Mouse (Mus musculus): Measurements from ENCODE around the gene Hhatl.
A peak's percentile ranks its signal among the peaks of the same experiment; 100 is the strongest.

The Hhatl gene

DNA sequence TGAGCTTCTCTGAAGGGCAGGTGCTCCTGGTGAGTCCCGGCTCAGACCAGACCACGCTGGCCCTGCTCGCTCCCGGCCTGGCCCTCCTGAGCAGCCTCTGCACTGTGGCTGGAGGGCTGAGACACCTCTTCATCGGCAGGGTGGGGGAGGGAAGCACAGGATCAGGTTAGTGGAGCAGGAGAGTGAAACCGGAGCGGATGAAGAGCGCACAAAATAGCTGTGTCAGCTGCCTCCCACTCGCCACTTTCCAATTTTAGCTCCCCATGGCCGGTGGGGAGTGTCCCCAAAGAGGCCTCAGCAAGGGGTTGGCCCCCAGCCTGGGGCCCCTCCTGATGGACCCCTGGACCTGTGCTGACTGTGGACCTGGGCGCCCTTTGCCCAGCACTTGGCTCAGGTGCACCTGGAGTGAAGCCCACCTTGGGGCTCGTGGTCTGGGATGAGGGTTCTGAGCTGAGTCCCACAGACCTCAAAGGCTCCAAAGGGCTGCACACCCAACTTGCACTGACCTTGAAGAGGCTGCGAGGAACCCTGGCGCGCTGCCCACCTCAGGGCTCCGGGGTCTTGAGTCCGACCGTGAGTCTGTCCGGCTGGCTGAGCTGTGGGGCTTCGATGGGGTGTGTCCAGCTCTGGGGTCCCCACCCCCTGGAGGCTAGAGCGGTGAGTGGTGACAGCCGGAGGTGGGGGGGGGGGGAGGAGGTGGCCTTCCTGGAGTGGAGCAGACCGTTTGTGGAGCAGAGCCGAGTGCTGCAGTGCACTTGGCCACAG is at the start of gene Hhatl:
Gene Hhatl (minus strand): TSS at position 751 of the 765 bp plus-strand sequence.
- peak in 1 of 2 experiments; percentile 30 for DNase-seq (ENCODE audit: low spot score in 2 of 2)

DNA sequence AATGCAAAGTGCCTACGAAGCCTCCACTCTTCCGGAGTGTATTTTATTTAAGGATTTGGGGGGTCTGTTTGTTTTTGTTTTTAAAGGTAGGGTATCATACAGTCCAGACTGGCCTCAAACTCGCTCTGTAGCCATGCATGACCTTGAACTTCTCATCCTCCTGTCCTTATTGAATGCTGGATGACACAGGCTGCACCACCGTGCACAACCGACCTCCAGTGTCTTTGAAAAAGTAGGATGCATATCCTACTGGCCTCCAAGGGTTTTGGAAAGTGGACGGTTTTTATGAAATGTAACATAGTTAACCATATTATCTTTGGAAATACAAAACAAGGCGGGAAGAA is 47.3 kb upstream of the Hhatl start:
- no peak for DNase-seq (ENCODE audit: low spot score in 2 of 2)

DNA sequence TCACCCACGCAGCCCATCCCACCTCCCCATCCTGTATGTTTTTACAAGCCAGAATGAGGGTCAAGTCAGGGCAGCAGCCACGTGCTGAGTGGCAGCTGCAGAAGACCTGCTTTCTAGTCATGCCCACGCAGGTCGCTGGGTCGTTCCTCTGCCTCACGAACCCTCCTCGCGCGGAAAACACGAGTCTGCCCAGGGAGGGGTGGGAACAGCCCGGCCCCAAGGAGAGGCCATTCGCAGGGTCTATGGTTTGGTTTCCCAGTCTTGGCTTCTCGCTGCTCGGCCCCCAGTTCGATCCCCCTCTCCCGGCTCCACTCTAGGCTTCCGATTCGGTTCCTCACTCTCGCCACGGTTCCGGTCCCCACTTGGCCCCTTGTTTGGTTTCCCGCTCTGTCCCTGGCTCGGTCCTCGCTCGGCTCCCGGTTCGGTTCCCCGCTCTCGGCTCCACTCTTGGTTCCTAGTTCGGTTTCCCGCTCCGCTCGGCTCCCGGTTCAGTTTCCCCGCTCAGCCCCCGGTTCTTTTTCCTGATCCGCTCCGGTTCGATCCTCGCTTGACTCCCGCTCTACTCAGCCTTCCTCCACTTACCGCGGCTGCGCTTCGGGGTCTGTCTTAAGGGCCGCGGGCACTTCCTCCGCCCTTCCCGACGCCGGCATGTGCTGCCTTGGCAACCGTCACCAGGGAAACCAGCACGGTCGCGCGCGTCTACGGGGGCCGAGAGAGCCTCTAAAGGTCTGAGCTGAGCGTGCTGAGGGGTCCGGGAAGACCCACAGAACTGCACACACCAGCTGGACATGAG is 46.7 kb upstream of the Hhatl start, which contains the start of gene Ccdc13:
Gene Ccdc13 (minus strand): TSS at position 633 of the 793 bp plus-strand sequence.
- DNase-seq (ENCODE audit: low spot score in 2 of 2) = peak in 1 of 2 experiments; percentile 86

DNA sequence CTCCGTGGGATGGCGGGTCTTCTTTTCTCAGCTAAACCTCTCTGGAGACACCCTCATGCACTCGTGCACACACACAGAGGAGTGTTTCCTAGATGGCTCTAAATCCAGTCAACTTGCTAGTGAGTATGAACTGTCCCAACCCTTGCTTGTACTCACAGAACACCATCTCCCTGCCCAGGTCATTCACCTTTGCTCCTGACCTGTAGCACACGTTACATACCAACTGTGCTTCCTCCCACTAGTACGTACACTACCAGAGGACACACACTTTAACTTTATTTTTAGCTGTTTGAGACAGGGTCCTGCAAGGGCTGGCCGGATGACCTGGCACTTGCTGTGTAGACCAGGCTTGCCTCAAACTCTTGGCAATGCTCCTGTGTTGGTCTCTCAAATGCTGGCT is 45.7 kb upstream of the Hhatl start:
- DNase-seq (ENCODE audit: low spot score in 2 of 2) = no peak

DNA sequence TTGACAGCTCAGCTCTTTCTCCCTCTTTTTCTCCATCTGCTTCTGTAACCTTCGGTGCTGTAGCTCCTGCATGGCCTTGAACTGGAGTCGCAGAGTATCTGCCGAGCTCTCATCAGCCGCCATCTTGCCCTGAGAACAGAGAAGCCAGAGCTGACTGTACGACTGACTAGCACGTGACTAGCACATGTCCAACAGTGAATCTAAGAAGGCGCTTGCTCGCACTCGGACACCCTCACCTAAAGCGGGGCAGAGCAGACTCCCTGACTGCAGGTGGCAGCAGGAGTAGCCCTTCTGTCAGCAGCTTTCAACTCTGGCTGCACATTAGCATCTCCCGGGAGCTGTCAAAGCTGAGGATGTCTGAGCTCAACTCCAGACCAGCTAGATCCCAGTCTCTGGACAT is 41.5 kb upstream of the Hhatl start:
- DNase-seq (ENCODE audit: low spot score in 2 of 2) = no peak

DNA sequence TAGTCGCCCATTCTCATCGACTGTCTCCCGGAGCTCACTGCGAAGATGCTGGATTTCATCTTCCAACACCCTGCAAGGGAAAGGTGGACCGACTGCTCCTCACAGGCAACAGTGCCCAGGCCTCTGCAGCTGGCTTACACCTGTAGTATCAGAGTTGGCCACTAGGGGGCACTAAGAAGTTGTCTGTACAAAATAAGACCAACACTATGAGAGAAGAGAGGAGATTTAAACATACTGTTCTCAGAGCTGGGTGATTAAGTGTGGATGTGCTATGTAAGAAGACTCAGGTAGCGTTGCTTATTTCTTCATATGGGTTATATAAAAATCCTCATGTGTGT is 38.6 kb upstream of the Hhatl start:
- DNase-seq (ENCODE audit: low spot score in 2 of 2) = peak in 1 of 2 experiments; percentile 94

DNA sequence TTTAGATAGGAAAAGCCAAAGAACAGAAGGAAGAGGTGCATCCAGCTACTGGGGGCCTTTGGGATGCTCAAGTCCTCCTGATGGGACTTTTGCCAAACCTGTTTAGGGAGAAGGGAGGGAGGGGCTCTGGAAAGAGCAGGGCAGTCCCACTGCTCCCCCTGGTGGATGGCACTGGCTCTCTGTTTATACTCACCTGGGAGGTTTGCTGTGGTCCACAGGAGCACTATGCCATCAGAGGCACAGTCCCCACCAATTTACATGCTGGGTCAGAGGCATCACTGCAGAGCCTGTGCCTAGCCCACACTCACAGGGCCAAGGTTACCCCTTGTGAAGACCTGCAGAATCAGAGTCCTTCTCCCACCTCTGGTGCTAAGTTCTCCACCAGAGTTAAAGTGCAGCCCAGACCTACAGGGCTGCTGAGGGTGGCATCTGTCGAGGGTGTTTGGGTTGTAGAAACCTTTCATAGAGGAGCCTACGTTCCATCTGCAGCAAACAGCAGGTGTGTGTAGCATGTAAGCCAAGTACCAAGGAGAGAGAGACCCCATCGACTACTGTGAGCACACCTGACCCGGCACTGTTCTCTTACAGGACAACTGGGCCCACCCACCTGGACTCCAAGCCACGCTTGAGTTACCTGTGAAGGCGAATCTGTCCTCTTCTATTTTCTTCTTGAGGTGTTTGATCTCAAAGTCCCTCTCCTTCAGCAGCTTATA is 38.1 kb upstream of the Hhatl start:
- DNase-seq (ENCODE audit: low spot score in 2 of 2) = peak in 1 of 2 experiments; percentile 60

DNA sequence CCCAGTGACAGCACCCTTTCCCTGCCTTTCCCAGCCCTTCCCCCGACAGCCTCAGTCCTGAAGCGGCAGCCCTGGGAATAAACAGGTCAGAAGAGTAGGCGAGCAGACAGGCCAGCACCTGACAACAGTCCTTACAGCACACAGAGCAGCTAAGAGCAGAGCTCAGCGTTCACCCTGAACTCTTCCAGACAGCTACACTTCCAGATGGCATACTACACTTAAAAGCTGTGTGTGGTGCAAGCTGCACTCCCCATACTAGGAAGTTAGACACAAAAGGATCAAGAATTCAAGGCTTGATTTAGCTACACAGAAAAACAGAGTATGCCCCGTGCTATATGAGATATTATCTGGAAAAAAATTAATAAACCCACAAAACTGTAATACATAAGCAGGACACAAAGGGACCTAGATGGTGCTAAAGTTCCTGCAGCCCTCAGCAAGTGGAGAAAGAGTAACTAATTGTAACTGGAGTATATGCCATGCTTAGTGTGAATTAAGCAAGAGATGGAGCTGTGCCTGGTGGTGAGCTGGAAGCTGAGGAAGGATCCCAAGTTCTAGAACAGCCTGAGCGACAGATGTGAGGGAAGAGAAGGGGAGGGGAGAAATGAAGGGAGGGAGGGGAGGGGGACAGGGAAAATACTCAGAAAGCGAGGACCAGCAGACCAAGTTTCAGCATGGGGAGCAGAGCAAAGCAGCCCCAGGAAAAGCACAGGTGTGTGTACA is 37.1 kb upstream of the Hhatl start:
- DNase-seq (ENCODE audit: low spot score in 2 of 2) = no peak

DNA sequence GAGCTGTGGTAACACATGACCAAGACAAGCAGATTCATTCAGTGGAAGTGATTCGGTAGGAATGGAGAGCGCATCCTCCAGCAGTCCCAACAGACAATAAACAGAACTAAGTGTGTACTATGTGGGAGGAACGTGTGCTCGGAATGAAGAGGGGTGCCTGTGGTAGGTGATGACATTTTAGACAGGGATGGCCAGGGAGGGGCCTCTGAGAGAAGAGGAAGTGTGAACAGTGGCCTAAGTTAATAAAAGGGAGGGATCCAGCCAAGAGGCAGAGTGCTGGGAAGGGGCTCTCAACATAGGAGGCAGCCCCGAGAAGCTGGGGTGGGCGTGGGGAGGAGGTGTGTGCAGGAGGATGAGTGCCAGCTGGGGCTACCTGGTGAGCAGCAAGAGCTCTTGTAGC is 36.0 kb upstream of the Hhatl start:
- no peak for DNase-seq (ENCODE audit: low spot score in 2 of 2)

DNA sequence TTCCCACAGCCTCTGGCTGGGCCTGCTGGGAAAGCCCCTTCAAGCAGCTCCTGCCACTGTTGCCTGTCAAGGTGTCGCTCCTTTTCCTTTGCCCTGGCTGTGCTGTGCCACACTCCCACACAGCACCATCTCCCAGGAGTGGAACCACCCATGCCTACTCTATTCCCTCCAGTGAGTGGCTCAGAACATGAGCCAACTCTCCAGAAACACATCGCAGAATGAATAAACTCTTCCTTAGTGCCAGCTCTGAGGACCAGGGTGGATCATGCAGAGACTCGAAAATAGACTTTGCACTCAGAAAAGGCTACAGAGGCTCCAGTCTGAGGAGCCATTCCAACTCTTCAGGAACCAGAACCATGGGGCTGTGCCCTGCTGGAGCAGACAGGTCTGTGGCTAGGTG is 34.0 kb upstream of the Hhatl start:
- peak in 1 of 2 experiments; percentile 55 for DNase-seq (ENCODE audit: low spot score in 2 of 2)

DNA sequence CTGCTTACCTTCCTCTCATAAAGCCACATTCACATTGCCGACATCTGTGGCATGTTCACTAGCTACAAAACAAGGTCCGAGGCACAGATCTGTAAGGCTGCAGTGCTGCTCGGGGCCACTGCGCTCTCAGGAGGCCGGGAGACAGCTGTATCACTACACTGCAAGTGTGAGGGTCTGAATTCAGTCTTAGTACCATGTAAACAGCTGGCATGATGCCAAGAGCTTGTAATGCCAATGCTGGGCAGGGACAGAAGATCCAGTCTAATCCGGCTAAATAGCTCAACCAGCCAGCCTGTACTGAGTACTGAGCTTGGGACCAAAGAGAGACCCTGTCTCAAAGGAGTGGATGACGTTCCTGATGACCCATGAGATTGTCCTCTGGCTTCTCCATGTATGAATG is 31.7 kb upstream of the Hhatl start:
- no peak for DNase-seq (ENCODE audit: low spot score in 2 of 2)

DNA sequence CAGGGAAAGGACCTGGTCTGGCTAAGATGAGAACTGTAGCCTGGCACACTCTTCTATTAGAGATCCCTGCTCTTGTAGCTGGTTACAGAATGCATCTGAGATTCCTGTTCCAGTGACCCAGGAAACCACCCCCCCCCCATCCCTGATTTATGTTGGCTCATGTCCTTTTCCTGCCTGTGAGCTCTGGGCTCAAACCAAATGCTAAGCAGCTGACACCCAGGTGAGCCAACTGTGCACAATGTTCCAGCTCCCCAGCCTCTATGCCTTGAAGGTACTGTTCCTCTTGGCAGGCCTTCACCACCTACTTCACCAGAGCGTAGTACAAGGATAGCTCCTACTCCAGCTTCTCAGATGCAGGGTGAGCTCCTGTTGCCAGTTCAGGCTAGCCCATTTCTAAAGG is 30.7 kb upstream of the Hhatl start:
- DNase-seq (ENCODE audit: low spot score in 2 of 2) = no peak

DNA sequence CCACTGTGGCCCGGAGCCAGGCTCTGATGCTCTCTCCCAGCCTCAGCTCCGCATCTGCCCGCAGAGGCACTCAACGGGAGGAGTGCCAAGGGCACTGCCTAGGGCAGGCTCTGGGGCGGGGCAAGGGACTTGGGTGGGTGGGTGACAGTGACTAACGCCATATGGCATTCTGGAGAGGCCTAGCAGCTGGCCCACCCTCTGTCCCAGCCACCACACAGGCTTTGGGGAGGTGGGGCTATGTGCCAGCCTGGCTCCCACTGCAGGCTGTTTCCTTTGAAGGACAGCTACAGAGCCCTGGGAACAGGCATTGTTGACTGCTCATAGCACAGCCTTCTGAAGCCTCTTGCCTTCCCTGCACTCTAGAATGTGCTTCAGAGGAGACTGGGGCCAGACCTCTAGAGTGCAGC is 30.3 kb upstream of the Hhatl start:
- peak in 1 of 2 experiments; percentile 54 for DNase-seq (ENCODE audit: low spot score in 2 of 2)

DNA sequence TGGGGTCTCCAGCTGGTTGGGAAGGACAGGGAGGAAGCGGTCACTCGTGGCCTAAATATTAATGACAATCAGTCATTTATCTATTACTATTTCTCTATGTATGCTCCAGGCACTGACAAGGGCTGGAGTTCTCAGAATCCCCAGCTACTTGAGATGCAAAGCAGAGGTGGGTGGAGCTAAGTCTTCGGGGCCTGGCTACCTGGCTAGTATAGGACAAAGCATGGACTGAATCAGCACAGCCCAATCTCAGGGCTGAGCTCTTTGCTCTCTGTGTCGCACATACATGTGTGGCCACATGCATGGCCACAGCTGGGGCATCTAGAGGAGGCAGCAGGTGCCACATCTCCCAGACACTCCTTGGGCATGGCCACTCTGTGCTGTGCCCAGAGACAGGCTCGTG is 28.5 kb upstream of the Hhatl start:
- DNase-seq (ENCODE audit: low spot score in 2 of 2) = no peak

DNA sequence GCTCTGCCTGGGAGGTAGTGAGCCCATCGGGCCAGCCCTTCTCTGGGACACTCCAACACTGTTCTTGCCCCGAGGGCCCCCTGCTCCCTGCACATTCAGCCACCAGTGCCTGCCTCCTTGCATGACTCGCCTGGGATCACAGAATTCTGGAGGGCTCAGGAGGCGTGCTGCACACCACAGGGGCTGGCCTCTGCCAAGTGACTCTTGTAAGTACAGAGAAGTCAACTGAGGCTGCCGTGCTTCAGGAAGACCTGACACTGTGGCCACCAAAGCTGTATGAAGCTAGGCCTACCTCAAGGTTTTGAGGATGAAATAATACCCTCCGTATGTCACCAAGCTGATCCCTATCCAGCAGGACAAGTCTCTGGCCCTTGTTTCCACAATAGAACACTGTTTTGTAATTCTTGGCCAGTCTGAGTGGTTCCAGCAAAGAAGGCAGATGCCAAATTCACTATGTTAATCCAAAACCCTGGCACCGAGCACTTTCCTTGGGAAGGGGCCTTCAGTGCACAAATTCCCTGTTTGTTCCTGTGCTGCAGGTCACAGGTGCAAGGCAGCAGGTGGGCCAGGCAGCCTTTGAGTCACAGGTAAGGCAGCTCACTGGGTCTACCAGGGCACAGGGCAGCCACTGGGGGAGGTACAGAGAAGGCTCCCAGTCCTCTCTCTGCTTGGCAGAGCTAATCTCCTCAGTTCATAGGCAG is 27.6 kb upstream of the Hhatl start:
- no peak for DNase-seq (ENCODE audit: low spot score in 2 of 2)

DNA sequence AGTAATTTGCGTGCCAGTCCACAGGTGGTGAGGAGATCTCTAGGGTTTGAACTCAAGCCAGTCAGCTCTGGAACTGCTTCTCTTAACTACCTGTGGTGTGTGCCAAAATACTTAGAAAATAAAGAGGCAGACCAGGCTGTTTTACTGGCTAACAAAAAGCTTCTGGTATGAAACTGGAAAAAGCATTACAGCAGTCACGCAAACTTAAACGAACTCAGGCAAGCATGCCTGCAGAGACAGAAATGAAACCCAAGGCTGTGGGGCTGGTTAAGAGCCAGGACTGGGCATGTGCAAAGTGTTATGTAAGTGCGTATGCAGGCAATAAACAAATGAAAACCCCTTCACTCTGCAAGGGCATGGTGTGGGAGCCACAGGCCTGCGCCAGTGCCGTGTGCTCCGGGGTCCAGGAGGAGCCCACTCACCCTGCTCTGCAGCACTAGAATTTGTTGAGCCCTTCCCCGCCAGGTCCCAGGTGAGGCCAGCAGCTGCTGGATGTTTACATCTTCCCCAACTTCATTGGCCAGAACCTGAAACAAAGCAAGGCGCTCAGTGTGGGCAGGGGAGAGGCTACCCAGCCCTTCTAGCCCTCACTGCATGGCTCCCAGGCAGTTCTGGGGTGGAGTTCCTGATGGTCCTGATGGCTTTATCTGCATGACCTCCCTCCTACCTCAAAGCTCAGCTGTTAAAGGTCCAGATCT is 26.9 kb upstream of the Hhatl start:
- peak in 1 of 2 experiments; percentile 50 for DNase-seq (ENCODE audit: low spot score in 2 of 2)

DNA sequence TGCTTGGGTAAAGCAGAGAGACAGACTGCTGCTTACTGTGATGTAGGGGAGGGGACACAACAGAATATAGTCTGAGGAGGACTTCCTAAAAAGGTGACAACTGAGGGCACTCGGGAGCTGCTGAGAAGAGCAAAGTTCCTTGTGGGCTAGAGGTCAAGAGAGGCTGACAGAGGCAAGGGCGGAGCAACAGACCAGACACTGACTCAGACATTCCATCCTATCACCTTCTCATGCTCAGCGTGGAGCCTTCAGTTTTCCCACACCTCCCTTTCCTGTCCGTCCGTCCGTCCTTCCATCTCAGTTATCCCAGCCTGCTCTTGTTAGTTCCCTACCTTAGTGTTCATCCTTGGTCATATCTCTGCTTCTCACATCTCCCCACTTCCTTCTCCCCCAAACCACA is 22.9 kb upstream of the Hhatl start:
- no peak for DNase-seq (ENCODE audit: low spot score in 2 of 2)

DNA sequence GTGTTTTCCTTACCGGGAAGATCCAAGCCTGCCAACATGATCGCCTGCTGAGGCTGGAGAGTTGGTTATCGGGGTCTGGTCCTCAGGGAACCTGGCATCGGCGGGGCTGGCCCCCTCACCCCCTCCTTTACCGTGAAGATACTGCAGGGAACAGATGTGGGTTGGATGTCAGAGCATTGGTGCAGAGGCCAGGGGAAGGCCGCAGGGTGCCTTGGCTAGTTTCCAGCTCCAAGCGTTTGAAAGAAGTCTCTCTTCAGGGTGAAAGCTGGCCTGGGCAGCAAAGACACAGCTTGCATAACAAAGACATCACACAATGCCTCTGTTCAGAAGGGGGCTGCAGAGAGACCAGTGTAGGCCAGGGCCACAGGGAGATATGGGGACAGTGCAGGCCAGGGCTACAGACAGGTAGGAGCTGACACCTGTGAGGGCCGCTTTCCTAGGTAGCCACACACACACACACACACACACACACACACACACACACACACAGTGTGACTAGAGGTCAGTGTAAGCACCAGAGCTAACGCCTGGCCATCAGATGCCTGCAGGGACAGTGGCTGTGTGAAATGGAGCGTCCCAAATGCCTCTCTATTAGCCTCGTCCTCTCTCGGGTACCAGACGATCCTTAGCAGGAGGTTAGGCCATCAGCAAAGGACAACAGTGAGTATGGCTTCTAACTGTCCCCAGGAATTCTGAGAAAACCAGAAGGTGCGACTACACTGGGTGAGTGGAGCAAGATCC is 17.9 kb upstream of the Hhatl start:
- peak; percentile 58 to 80 for DNase-seq (ENCODE audit: low spot score in 2 of 2)

DNA sequence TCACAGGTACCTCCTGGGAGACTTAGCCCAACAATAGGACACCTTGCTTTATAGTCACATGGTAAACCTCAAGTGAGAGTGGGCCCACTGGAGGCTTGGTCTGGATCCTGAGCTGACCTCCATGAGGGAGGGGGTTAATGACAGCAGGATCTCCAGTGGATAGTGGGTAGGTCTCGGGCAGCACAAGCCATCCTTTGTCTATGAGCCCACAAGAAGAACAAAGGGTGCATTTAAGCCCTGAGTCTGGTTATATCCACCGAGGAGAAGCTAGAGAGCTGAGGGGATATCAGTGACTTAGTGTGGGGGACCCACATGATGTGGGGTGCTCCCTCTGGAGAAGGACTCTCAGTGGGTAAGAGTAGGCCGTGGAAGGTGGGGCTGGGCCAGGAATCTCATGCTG is 16.2 kb upstream of the Hhatl start:
- peak in 1 of 2 experiments; percentile 28 for DNase-seq (ENCODE audit: low spot score in 2 of 2)

DNA sequence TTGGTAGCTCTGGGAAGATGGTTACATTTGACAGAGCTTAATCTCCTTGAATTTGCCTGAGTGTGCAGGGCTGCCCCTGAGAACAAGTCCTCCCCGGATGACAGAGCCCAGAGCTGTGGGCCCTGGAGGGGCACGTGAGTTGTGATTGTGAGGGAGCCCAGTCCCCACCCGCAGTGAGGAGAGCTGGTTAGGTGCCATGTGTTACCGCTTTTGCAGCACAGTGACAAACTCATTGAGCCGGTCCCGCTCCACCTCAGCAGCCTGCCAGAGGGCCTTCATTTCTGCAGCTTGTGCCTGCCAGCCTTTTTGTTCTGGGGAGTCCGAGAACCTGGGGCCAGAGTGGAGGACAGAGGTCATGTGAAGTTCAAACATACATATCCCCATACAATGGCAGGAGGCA is 15.6 kb upstream of the Hhatl start:
- peak in 1 of 2 experiments; percentile 29 for DNase-seq (ENCODE audit: low spot score in 2 of 2)

Measured in left cerebral cortex, adult 9 months (tissue).